Mouse (Mus musculus) liver, embryonic 16.5 days (tissue): ENCODE results near the gene Trip4. TPM values are rescaled to one million over a fixed set of nuclear protein-coding genes. Genes with fewer than 3 reads are reported as not detected.

ENCODE experiments used
- ATAC-seq: fragments of 200-750 bp; cut with Nextera tagmentation; 2 replicates; pipeline ENCODE4 v1.8.0; 2017; ENCODE audit warnings: low read depth, mild to moderate bottlenecking, moderate number of reproducible peaks, moderate library complexity
- H3K27ac ChIP-seq: fragments of 300-500 bp; sonication (generic); 2 replicates; pipeline ENCODE4 v1.5.1; 2014; ENCODE audit warnings: mild to moderate bottlenecking, low read length
- H3K27me3 ChIP-seq: fragments of 300-500 bp; sonication (generic); 2 replicates; pipeline ENCODE4 v1.6.1; 2014; ENCODE audit warnings: low read depth, low read length, mixed read lengths; ENCODE audit not compliant: control insufficient read depth, insufficient read depth
- H3K36me3 ChIP-seq: fragments of 300-500 bp; sonication (generic); 2 replicates; pipeline ENCODE4 v1.6.1; 2014; ENCODE audit warnings: mild to moderate bottlenecking; ENCODE audit not compliant: control insufficient read depth, insufficient read depth
- H3K4me1 ChIP-seq: fragments of 300-500 bp; sonication (generic); 2 replicates; pipeline ENCODE4 v1.6.1; 2014; ENCODE audit warnings: low read depth, low read length, mixed read lengths; ENCODE audit not compliant: control insufficient read depth
- H3K4me2 ChIP-seq: fragments of 300-500 bp; sonication (generic); 2 replicates; pipeline ENCODE4 v1.6.1; 2014; ENCODE audit warnings: low read depth, low read length, mixed read lengths
- H3K4me3 ChIP-seq: fragments of 300-500 bp; sonication (generic); 2 replicates; pipeline ENCODE4 v1.5.1; 2014; ENCODE audit warnings: low read depth, mild to moderate bottlenecking, low read length
- H3K9ac ChIP-seq: fragments of 300-500 bp; sonication (generic); 2 replicates; pipeline ENCODE4 v1.6.1; 2014; ENCODE audit warnings: low read depth, low read length
- H3K9me3 ChIP-seq: fragments of 300-500 bp; sonication (generic); replicated peaks from 2 replicates; pipeline ENCODE4 v1.6.1; 2016; ENCODE audit warnings: low read length; ENCODE audit not compliant: control insufficient read depth
- WGBS: fragments of 180-500 bp; shearing (Covaris S2); extraction: QIAGEN DNeasy Blood & Tissue Kit; methylation state at CpG from one replicate; pipeline ENCODE4 v1.1.7; 2014; ENCODE audit not compliant: insufficient replicate concordance; 5-methylcytosine and 5-hydroxymethylcytosine counted together
- polyA plus RNA-seq: library from polyadenylated mRNA; unstranded; fragments of >200 nt; fragmentation: Nextera tagmentation; extraction: Ambion mirVana; gene quantifications from 2 replicates; pipeline ENCODE4 v1.2.1, GENCODE M21; 2015

The Trip4 gene
- polyA plus RNA-seq, 1 experiment from 2014 or later: 9.8 TPM

GRCm38 (mm10) chr9:65793506-65793905 lies 115.1 kb downstream of the Trip4 start:
- no peak for ATAC-seq
- 78% methylated on average over 3 of the region's 3 CpGs for WGBS

GRCm38 (mm10) chr9:65793086-65793485 lies 115.5 kb downstream of the Trip4 start:
- Histone ChIP-seq H3K4me1 (peaks cover 11% of the 10 kb centered on the region), H3K27me3 (no peaks in the 10 kb centered on the region), H3K27ac (no peak overlapping the region), H3K9ac (no peak overlapping the region), H3K9me3 (no peaks in the 10 kb centered on the region), H3K4me2 (no peak overlapping the region), H3K36me3 (no peaks in the 10 kb centered on the region), H3K4me3 (no peak overlapping the region)
- WGBS: 77% methylated on average over 3 of the region's 3 CpGs
- no peak for ATAC-seq

More at GRCm38 (mm10) chr9:65793506-65793905, 115.1 kb downstream of the Trip4 start:
- no peaks in the 10 kb centered on the region for H3K36me3 ChIP-seq
- no peak overlapping the region for H3K27ac ChIP-seq
- H3K9me3 ChIP-seq: no peaks in the 10 kb centered on the region
- H3K27me3 ChIP-seq: no peaks in the 10 kb centered on the region
- H3K4me3 ChIP-seq: no peak overlapping the region
- peaks cover 7% of the 10 kb centered on the region for H3K4me1 ChIP-seq
- no peak overlapping the region for H3K4me2 ChIP-seq
- no peak overlapping the region for H3K9ac ChIP-seq

- Histone ChIP-seq H3K27me3 (no peaks in the 10 kb centered on the region), H3K4me2 (no peak overlapping the region), H3K9me3 (no peaks in the 10 kb centered on the region), H3K4me1 (peaks cover 22% of the 10 kb centered on the region), H3K9ac (no peak overlapping the region), H3K4me3 (no peak overlapping the region), H3K27ac (no peak overlapping the region), H3K36me3 (no peaks in the 10 kb centered on the region)
- no peak for ATAC-seq
Observed at GRCm38 (mm10) chr9:65791846-65792245, 116.7 kb downstream of the Trip4 start.

GRCm38 (mm10) chr9:65791106-65791505 lies 117.5 kb downstream of the Trip4 start:
- H3K9me3 ChIP-seq: no peaks in the 10 kb centered on the region
- H3K9ac ChIP-seq: no peak overlapping the region
- H3K27ac ChIP-seq: no peak overlapping the region
- H3K36me3 ChIP-seq: no peaks in the 10 kb centered on the region
- no peak for ATAC-seq
- H3K4me2 ChIP-seq: no peak overlapping the region
- 82% methylated on average over 4 of the region's 4 CpGs for WGBS
- no peaks in the 10 kb centered on the region for H3K27me3 ChIP-seq
- peaks cover 29% of the 10 kb centered on the region for H3K4me1 ChIP-seq
- H3K4me3 ChIP-seq: no peak overlapping the region

- Histone ChIP-seq H3K27ac (no peak overlapping the region), H3K4me3 (no peak overlapping the region), H3K4me1 (peaks cover 37% of the 10 kb centered on the region), H3K9me3 (no peaks in the 10 kb centered on the region), H3K36me3 (no peaks in the 10 kb centered on the region), H3K9ac (no peak overlapping the region), H3K4me2 (no peak overlapping the region), H3K27me3 (no peaks in the 10 kb centered on the region)
- 78% methylated on average over 3 of the region's 3 CpGs for WGBS
- ATAC-seq: no peak
Observed at GRCm38 (mm10) chr9:65789788-65790187, 118.8 kb downstream of the Trip4 start.

- H3K9ac ChIP-seq: no peak overlapping the region
- H3K4me2 ChIP-seq: no peak overlapping the region
- no peak overlapping the region for H3K4me3 ChIP-seq
- peak overlapping the region; percentile 29; the same call in 1 of the 2 replicates for H3K27ac ChIP-seq
- peaks cover 37% of the 10 kb centered on the region for H3K4me1 ChIP-seq
- H3K36me3 ChIP-seq: no peaks in the 10 kb centered on the region
- 72% methylated on average over 4 of the region's 4 CpGs for WGBS
- ATAC-seq: no peak
- no peaks in the 10 kb centered on the region for H3K9me3 ChIP-seq
- H3K27me3 ChIP-seq: no peaks in the 10 kb centered on the region
Observed at GRCm38 (mm10) chr9:65788556-65788955, 120.0 kb downstream of the Trip4 start.

GRCm38 (mm10) chr9:65787829-65788344 lies 120.7 kb downstream of the Trip4 start:
- no peaks in the 10 kb centered on the region for H3K9me3 ChIP-seq
- no peaks in the 10 kb centered on the region for H3K36me3 ChIP-seq
- 37% methylated on average over 4 of the region's 4 CpGs for WGBS
- peaks cover 37% of the 10 kb centered on the region for H3K4me1 ChIP-seq
- no peak overlapping the region for H3K4me3 ChIP-seq
- no peak overlapping the region for H3K9ac ChIP-seq
- peak overlapping the region; percentile 37 for H3K4me2 ChIP-seq
- no peaks in the 10 kb centered on the region for H3K27me3 ChIP-seq
- peak overlapping the region; percentile 57 for H3K27ac ChIP-seq
- no peak for ATAC-seq

- Histone ChIP-seq H3K27ac (peak overlapping the region; percentile 57), H3K9ac (no peak overlapping the region), H3K4me2 (peak overlapping the region; percentile 4), H3K4me1 (peaks cover 37% of the 10 kb centered on the region), H3K9me3 (no peaks in the 10 kb centered on the region), H3K27me3 (no peaks in the 10 kb centered on the region), H3K4me3 (no peak overlapping the region), H3K36me3 (no peaks in the 10 kb centered on the region)
- ATAC-seq: peak; percentile 79
- 33% methylated on average over 8 of the region's 8 CpGs for WGBS
Observed at GRCm38 (mm10) chr9:65786885-65787787, 121.5 kb downstream of the Trip4 start.

- H3K27ac ChIP-seq: peak overlapping the region; percentile 56
- WGBS: 21% methylated on average over 4 of the region's 4 CpGs
Observed at GRCm38 (mm10) chr9:65785772-65786368, 122.7 kb downstream of the Trip4 start.

More at GRCm38 (mm10) chr9:65785772-65786368, 122.7 kb downstream of the Trip4 start:
- Histone ChIP-seq H3K4me1 (peaks cover 33% of the 10 kb centered on the region), H3K4me2 (peak overlapping the region; percentile 48), H3K27me3 (no peaks in the 10 kb centered on the region), H3K4me3 (no peak overlapping the region), H3K9me3 (no peaks in the 10 kb centered on the region), H3K36me3 (no peaks in the 10 kb centered on the region), H3K9ac (no peak overlapping the region)
- peak; percentile 71 for ATAC-seq
